Comparison of ENCODE assay signal across 15 mouse cellular contexts in the genomic region with DNA sequence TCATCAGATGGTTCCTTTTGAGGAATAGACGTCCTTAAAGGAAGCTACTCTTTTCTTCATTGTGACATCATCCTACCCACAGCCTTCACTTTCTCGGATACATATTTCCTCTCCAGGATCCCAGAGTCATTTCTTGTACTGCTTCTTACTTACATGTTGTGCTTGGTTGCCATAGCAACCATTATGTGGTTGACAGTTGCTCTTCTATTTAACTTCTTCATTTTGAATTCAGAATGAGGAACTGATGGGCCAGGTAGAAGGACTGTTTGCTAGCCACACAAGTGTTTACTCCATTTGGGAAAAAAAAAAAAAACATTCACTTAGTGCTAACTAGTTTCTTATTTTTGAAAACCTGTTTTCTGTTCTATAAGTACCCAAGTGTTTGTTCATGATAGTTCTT.
A peak's percentile ranks its signal among the peaks of the same experiment; 100 is the strongest.
DNase-seq lines count a peak whose midpoint lies in the region; ATAC-seq and TF ChIP-seq lines count a peak whose summit lies in the region.
"Had no signal": no experiment of that assay in that cellular context is flagged by ENCODE, and none has a peak within 500 bp of the region (broad histone marks: within the 10 kb centered on the region; RNA-seq: fewer than 3 reads in every experiment).

No protein-coding gene starts in this region.

- TF ChIP-seq EP300 in liver, embryonic 14.5 days (IDR thresholded peaks at IDR 0.05; ENCODE audit: low read depth) = no peak

- no peak for TF ChIP-seq CTCF in liver, embryonic 14.5 days (IDR thresholded peaks at IDR 0.05; ENCODE audit: low read depth)

- no peaks in the 10 kb centered on the region for H3K36me3 ChIP-seq in liver, embryonic 14.5 days (replicated peaks; ENCODE audit: control insufficient read depth, insufficient read depth, low read depth)
- no peaks in the 10 kb centered on the region for H3K36me3 ChIP-seq in liver, embryonic 12.5 days
- no peaks in the 10 kb centered on the region for H3K36me3 ChIP-seq in heart, embryonic 10.5 days
- H3K36me3 ChIP-seq: forebrain, embryonic 10.5 days; hindbrain, embryonic 12.5 days had no signal

- peak; percentile 9 to 49 (median 30) for DNase-seq in liver, embryonic 14.5 days (ENCODE audit: low read depth in 3 of 3, low spot score in 3 of 3)
- peak; percentile 19 to 48 for DNase-seq in spleen, postnatal 36 days (ENCODE audit: low spot score in 2 of 2)
- DNase-seq in spleen, postnatal 14 days (ENCODE audit: low spot score in 2 of 2) = no peak
- peak; percentile 6 for DNase-seq in induced T-regulatory cell, adult 2 months (ENCODE audit: low read depth)
- DNase-seq in urinary bladder, postnatal 25 days (ENCODE audit: low spot score) = no peak
- DNase-seq in embryo, embryonic 10.5 days (ENCODE audit: low spot score) = no peak
- no peak for DNase-seq in heart, embryonic 10.5 days (ENCODE audit: low spot score)
- DNase-seq: cerebellum, adult 11-12 months; kidney, adult 2 months; kidney, postnatal 36 days; right cerebral cortex, postnatal 14 days had no signal

- H3K4me1 ChIP-seq in liver, embryonic 14.5 days (replicated peaks; ENCODE audit: control insufficient read depth in 2 of 2, insufficient read depth in 2 of 2, low read length in 1 of 2) = no peaks in the 10 kb centered on the region
- no peaks in the 10 kb centered on the region for H3K4me1 ChIP-seq in liver, embryonic 12.5 days
- H3K4me1 ChIP-seq in heart, embryonic 10.5 days = no peaks in the 10 kb centered on the region
- H3K4me1 ChIP-seq: forebrain, embryonic 10.5 days; hindbrain, embryonic 12.5 days had no signal

- H3K27ac ChIP-seq in liver, embryonic 14.5 days = no peak overlapping the region
- no peak overlapping the region for H3K27ac ChIP-seq in liver, embryonic 12.5 days
- H3K27ac ChIP-seq in heart, embryonic 10.5 days = no peak overlapping the region
- H3K27ac ChIP-seq: forebrain, embryonic 10.5 days; hindbrain, embryonic 12.5 days had no signal

- no peaks in the 10 kb centered on the region for H3K27me3 ChIP-seq in liver, embryonic 14.5 days (ENCODE audit: control insufficient read depth, insufficient read depth, low read length)
- no peaks in the 10 kb centered on the region for H3K27me3 ChIP-seq in liver, embryonic 12.5 days (replicated peaks)
- H3K27me3 ChIP-seq in heart, embryonic 10.5 days (ENCODE audit: insufficient read depth, poor library complexity, severe bottlenecking) = no peaks in the 10 kb centered on the region
- H3K27me3 ChIP-seq: hindbrain, embryonic 12.5 days; Patski had no signal

- H3K9ac ChIP-seq in liver, embryonic 14.5 days (replicated peaks) = no peak overlapping the region
- no peak overlapping the region for H3K9ac ChIP-seq in liver, embryonic 12.5 days
- H3K9ac ChIP-seq: hindbrain, embryonic 12.5 days had no signal

- 10% methylated on average over 2 of the region's 2 CpGs for WGBS in liver, embryonic 14.5 days (ENCODE audit: insufficient replicate concordance)
- 29% methylated on average over 2 of the region's 2 CpGs for WGBS in liver, embryonic 12.5 days (ENCODE audit: insufficient replicate concordance)
- 78% methylated on average over 2 of the region's 2 CpGs for WGBS in heart, embryonic 10.5 days

- no peak overlapping the region for H3K4me2 ChIP-seq in liver, embryonic 14.5 days (ENCODE audit: low read depth)
- no peak overlapping the region for H3K4me2 ChIP-seq in liver, embryonic 12.5 days
- H3K4me2 ChIP-seq: hindbrain, embryonic 12.5 days had no signal

- ATAC-seq in liver, embryonic 14.5 days (ENCODE audit: insufficient read depth) = no peak
- ATAC-seq in liver, embryonic 12.5 days = no peak
- ATAC-seq: Patski had no signal

- H3K9me3 ChIP-seq in liver, embryonic 14.5 days (ENCODE audit: control insufficient read depth, low read length) = no peaks in the 10 kb centered on the region
- H3K9me3 ChIP-seq in liver, embryonic 12.5 days (replicated peaks) = no peaks in the 10 kb centered on the region
- H3K9me3 ChIP-seq in heart, embryonic 10.5 days = no peaks in the 10 kb centered on the region
- H3K9me3 ChIP-seq: forebrain, embryonic 10.5 days; hindbrain, embryonic 12.5 days had no signal

- H3K4me3 ChIP-seq in liver, embryonic 14.5 days (ENCODE audit: insufficient read depth in 1 of 2, low read depth in 2 of 2, low read length in 2 of 2) = no peak overlapping the region
- H3K4me3 ChIP-seq in liver, embryonic 12.5 days = no peak overlapping the region
- H3K4me3 ChIP-seq in heart, embryonic 10.5 days = no peak overlapping the region
- H3K4me3 ChIP-seq: forebrain, embryonic 10.5 days; hindbrain, embryonic 12.5 days had no signal

Comparison
In these comparisons a context has a peak if more than half of its experiments do, and no peak if none do; other contexts are left out.
1. DNase-seq: peak in liver, embryonic 14.5 days (3 of 3), spleen, postnatal 36 days (2 of 2) and induced T-regulatory cell, adult 2 months (single experiment); none in spleen, postnatal 14 days (0 of 2), urinary bladder, postnatal 25 days (single experiment), embryo, embryonic 10.5 days (single experiment) and heart, embryonic 10.5 days (single experiment).